Mouse (Mus musculus): ENCODE measurements around the gene B4galt2.

The B4galt2 gene

GRCm38 (mm10) chr4:117912685-117913273, 29.5 kb upstream of the B4galt2 start:
- in situ Hi-C loops (cut with MboI; ENCODE audit: low pct_unique_long_range_greater_than_20kb in 1 of 2, low sequenced_read_pairs in 2 of 2, unreplicated experiment in 1 of 2), result no loop called here

DNA sequence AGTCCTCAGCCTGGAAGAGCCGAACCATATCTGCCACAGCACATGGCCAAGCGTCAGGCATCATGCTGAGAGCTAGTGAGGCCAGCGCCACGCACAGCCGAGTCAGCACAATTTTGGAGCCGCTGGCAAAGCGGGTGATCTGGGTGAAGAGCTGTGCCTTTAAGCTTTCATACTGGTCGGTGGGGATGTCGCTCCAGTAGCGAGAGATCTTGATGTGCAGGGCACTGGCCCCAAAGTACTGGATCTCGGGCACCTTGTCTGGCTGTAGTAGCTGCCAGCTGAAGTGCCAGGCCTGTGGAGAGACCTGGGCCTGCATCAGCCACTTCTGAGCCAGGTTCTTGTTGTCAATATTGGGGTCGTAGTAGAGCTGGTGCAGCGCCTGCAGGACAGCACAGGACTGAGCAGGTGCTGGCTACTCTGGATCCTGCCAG, 28.9 kb upstream of the B4galt2 start:
- in situ Hi-C loops (cut with MboI; ENCODE audit: low pct_unique_long_range_greater_than_20kb in 1 of 2, low sequenced_read_pairs in 2 of 2, unreplicated experiment in 1 of 2), result no loop called here

GRCm38 (mm10) chr4:117908834-117909453, 25.7 kb upstream of the B4galt2 start:
- in situ Hi-C loops (cut with MboI; ENCODE audit: low pct_unique_long_range_greater_than_20kb in 1 of 2, low sequenced_read_pairs in 2 of 2, unreplicated experiment in 1 of 2), result no loop called here

DNA sequence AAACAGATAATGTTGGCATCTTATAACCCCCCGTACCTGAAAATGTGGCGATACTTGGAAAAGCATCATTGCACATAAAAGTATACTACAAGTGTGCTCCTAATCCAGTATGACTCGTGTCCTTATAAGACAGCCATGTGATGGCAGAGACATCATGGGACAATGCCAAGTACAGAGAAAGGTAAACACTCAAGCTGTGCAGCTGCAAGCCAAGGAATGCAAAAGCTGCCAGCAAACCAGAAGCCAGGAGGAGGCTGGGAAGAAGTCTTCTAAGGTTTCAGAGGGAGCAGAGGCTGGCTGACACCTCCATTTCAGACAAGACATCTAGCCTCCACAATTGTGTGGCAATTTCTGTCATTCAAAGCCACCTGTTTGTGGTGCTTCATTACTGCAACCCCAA, 22.9 kb upstream of the B4galt2 start:
- in situ Hi-C loops (cut with MboI; ENCODE audit: low pct_unique_long_range_greater_than_20kb in 1 of 2, low sequenced_read_pairs in 2 of 2, unreplicated experiment in 1 of 2), result no loop called here

GRCm38 (mm10) chr4:117904761-117905160, 21.5 kb upstream of the B4galt2 start:
- in situ Hi-C loops (cut with MboI; ENCODE audit: low pct_unique_long_range_greater_than_20kb in 1 of 2, low sequenced_read_pairs in 2 of 2, unreplicated experiment in 1 of 2), result no loop called here

DNA sequence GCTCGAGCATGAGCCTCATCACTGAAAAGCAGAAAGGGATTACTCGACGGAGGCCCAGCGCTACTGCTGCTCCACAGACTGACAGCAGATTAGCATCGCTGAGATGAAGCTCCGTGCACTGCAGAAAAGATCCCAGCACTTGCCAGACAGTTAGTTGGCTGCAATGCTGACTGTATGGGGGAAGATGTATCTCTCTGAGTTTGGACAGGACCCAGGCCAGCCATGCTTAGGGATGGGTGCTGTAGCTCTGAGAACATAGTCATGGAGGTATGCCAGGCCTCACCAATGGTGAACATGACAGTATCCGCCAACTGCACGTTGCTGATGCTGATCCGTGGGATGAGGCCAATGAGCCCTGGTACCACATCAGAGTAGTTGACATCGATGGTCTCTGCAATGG, 20.8 kb upstream of the B4galt2 start:
- in situ Hi-C loops (cut with MboI; ENCODE audit: low pct_unique_long_range_greater_than_20kb in 1 of 2, low sequenced_read_pairs in 2 of 2, unreplicated experiment in 1 of 2), result no loop called here

GRCm38 (mm10) chr4:117898111-117898510, 14.8 kb upstream of the B4galt2 start:
- in situ Hi-C loops (cut with MboI; ENCODE audit: low pct_unique_long_range_greater_than_20kb in 1 of 2, low sequenced_read_pairs in 2 of 2, unreplicated experiment in 1 of 2), result no loop called here

DNA sequence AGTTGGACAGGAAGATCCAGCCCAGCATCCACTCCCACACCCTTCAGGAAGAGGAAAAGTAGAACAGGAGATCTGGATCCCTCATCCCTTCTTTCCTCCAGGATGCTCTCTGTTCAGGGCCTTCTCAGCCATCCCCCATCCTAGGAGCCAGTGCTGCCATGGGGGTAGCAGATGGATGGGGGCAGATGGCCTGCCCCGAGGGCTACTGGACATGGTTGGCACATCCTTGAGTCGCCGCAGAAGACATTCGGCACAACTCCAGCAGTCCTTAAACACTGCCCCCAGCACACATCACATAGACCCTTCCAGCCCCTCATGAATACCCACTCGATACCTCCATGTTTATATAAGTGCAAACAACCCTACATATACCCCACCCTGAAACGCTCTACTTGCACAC, 12.7 kb upstream of the B4galt2 start:
- in situ Hi-C loops (cut with MboI; ENCODE audit: low pct_unique_long_range_greater_than_20kb in 1 of 2, low sequenced_read_pairs in 2 of 2, unreplicated experiment in 1 of 2), result no loop called here

DNA sequence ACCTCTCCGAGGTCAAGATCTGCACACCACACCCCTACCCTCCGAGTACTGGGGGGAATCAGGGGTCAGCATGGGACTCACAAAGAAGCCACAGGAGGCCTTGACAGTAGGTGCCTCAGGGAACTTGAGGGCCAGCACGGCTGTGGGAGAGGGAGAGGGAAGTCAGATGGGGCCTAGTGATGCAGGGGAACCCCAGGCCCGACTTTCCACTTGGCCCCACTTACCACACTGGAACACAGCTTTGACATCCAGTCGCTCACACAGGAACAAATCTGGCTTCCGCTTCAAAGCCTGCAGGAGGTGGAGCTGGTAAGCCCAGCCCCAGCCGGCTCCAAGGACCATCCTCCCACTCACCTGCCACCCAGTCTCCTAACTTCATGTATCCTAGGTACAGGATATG, 12.1 kb upstream of the B4galt2 start:
- in situ Hi-C loops (cut with MboI; ENCODE audit: low pct_unique_long_range_greater_than_20kb in 1 of 2, low sequenced_read_pairs in 2 of 2, unreplicated experiment in 1 of 2), result no loop called here

DNA sequence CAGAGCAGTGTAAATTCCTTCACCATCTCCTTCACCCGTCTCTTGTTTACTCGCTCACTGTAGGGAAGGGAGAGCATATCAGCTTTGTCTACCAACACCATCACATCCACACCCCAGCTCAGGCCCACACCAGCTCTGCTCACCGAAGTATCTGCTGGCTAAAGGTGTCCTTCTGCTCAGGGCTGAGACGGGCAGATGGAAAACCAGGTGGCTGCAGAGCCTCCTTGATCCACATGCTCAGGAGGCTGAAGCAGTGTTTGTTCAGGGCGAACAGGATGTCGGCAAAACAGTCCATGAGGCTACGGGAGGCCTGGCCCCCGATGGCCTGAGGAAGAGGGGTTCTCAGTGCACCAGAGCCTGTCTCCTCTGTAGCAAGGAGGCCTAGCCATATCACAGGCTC, 11.3 kb upstream of the B4galt2 start:
- in situ Hi-C loops (cut with MboI; ENCODE audit: low pct_unique_long_range_greater_than_20kb in 1 of 2, low sequenced_read_pairs in 2 of 2, unreplicated experiment in 1 of 2), result no loop called here

DNA sequence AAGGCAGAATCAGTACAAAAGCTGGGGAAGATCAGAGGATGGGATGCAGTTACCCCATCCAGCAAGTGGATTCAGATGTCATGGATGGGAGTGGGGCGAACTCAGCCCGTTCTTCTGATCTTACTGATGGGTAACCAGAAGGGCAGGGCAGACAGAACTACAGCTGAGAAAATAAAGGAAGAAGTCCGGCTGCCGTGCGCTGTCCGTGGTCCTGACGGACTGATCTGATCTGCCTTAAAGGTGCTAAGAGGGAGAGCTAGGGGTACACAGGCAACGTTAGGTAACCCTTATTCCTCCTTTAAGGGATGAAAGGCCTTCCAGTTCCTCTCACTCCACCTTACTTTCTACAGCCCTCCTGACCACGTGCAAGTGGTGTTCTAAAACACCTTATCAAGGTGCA, 10.1 kb upstream of the B4galt2 start:
- in situ Hi-C loops (cut with MboI; ENCODE audit: low pct_unique_long_range_greater_than_20kb in 1 of 2, low sequenced_read_pairs in 2 of 2, unreplicated experiment in 1 of 2), result no loop called here

GRCm38 (mm10) chr4:117891738-117892161, 8.5 kb upstream of the B4galt2 start, which contains the start of gene Dph2:
Dph2 (minus strand) TSS chr4:117892032.
- in situ Hi-C loops (cut with MboI; ENCODE audit: low pct_unique_long_range_greater_than_20kb in 1 of 2, low sequenced_read_pairs in 2 of 2, unreplicated experiment in 1 of 2), result no loop called here

DNA sequence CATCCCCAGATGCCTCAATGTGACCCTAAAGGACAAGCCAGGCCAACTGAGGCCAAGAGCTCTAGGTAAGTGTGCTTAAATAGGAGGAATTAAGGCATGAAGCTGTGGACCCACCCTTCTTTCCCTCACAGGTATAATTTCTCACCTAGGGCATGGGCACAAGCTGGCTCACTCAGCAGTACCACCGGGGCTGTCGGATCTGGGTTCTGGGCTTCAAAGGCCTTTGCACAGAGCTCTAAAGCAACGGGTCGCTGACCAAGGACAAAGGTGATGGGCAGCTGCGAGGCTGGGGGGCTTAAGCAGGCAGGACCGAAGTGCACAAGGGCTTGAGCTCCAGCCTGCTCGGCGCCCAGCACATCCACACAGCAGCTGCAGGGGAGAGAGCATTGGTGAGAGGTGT, 7.5 kb upstream of the B4galt2 start:
- in situ Hi-C loops (cut with MboI; ENCODE audit: low pct_unique_long_range_greater_than_20kb in 1 of 2, low sequenced_read_pairs in 2 of 2, unreplicated experiment in 1 of 2), result no loop called here

DNA sequence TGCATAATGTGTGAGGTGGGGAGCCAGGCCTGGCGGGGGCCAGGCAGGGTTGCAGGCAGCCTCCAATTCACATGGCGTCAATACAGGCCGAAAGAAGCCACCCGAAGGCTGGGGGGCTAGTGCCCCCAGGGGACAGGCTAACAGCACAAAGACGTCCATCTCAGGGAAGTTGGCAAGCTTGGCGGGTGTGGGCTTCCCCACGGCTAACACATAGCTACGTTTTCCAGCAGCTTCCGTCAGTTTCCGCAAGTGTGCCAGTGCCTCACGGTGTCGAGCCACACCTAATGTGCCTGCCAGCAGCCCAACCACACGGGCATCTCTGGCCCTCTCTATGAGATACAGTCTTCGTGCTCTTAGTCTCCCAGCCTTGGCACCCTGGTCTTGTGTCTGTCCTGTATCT, 6.7 kb upstream of the B4galt2 start:
- in situ Hi-C loops (cut with MboI; ENCODE audit: low pct_unique_long_range_greater_than_20kb in 1 of 2, low sequenced_read_pairs in 2 of 2, unreplicated experiment in 1 of 2), result no loop called here

GRCm38 (mm10) chr4:117889471-117889870, 6.2 kb upstream of the B4galt2 start:
- in situ Hi-C loops (cut with MboI; ENCODE audit: low pct_unique_long_range_greater_than_20kb in 1 of 2, low sequenced_read_pairs in 2 of 2, unreplicated experiment in 1 of 2), result no loop called here

GRCm38 (mm10) chr4:117887920-117888319, 4.6 kb upstream of the B4galt2 start:
- in situ Hi-C loops (cut with MboI; ENCODE audit: low pct_unique_long_range_greater_than_20kb in 1 of 2, low sequenced_read_pairs in 2 of 2, unreplicated experiment in 1 of 2), result no loop called here

GRCm38 (mm10) chr4:117887133-117887532, 3.8 kb upstream of the B4galt2 start, which contains the start of gene Atp6v0b:
Atp6v0b (minus strand) TSS chr4:117887333.
- in situ Hi-C loops (cut with MboI; ENCODE audit: low pct_unique_long_range_greater_than_20kb in 1 of 2, low sequenced_read_pairs in 2 of 2, unreplicated experiment in 1 of 2), result no loop called here

DNA sequence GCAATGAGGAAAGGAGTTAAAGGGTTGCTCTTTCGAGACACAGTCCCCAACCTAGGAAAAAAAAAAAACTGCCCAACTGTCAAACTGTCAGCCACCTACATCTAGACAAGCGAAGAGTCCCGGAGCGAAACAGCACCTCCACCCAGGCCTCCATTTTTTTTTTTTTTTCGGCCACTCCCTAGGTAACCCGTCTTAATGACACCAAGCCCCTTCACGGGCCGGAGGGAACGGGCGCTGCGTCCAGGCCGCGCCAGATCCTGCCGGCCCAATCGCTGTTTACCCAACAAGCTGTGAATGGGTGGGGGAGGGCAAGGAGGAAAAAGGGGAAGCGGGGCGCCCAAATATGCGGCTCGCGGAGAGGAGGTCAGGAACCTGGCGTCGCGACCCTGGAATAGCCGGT, 3.4 kb upstream of the B4galt2 start:
- in situ Hi-C loops (cut with MboI; ENCODE audit: low pct_unique_long_range_greater_than_20kb in 1 of 2, low sequenced_read_pairs in 2 of 2, unreplicated experiment in 1 of 2), result no loop called here

DNA sequence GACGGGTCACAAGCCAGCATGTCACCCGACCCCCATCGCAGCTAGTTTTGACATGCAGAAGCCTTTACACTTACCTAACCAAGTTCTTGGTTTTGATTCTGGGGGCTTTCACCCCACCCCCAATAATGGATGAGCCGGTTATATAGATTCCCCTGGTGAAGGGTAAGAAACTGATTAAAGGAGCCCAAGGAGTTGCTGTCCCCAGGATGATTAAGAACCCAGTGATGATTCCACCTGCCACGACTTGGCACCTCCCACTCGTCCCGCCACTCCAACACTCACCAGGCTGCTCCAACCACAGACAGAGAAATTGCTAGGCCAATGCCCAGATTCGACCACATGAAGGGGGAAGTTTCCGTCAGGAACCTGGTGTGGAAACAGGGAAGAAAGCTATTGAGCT, 2.7 kb upstream of the B4galt2 start:
- in situ Hi-C loops (cut with MboI; ENCODE audit: low pct_unique_long_range_greater_than_20kb in 1 of 2, low sequenced_read_pairs in 2 of 2, unreplicated experiment in 1 of 2), result no loop called here

GRCm38 (mm10) chr4:117885093-117885492, 1.8 kb upstream of the B4galt2 start:
- in situ Hi-C loops (cut with MboI; ENCODE audit: low pct_unique_long_range_greater_than_20kb in 1 of 2, low sequenced_read_pairs in 2 of 2, unreplicated experiment in 1 of 2), result no loop called here

Data from mouse embryonic stem cell (cell line).